Mouse (Mus musculus): ENCODE measurements around the gene Sik2. TPM values are rescaled to one million over a fixed set of nuclear protein-coding genes. Genes with fewer than 3 reads are reported as not detected.

Gene Sik2
- 7.7 and 12.4 TPM in 2 replicates for polyA plus RNA-seq (2012; ENCODE audit: low replicate concordance)

GRCm38 (mm10) chr9:51008841-51009655, at the start of gene Sik2:
TSS of gene Sik2 (minus strand) at chr9:51009073.

GRCm38 (mm10) chr9:50845081-50845480, 163.8 kb downstream of the Sik2 start, which contains the start of gene Ppp2r1b:
TSS of gene Ppp2r1b (plus strand) at chr9:50845301.

Other genes starting within 250 kb of the Sik2 start
- 0.81 and 2.6 TPM in 2 replicates for gene Fdxacb1, start 240.8 kb downstream of the Sik2 start, polyA plus RNA-seq (2012; ENCODE audit: low replicate concordance)
- gene Alg9, start 234.1 kb downstream of the Sik2 start, polyA plus RNA-seq (2012; ENCODE audit: low replicate concordance): 4.8 and 6.6 TPM in 2 replicates
- gene 1110032A03Rik, start 233.6 kb downstream of the Sik2 start, polyA plus RNA-seq (2012; ENCODE audit: low replicate concordance): 1.2 and 1.5 TPM in 2 replicates
- 10.1 and 14.5 TPM in 2 replicates for gene Ppp2r1b, start 163.8 kb downstream of the Sik2 start, polyA plus RNA-seq (2012; ENCODE audit: low replicate concordance)
- gene Btg4, start 51.8 kb upstream of the Sik2 start, polyA plus RNA-seq (2012; ENCODE audit: low replicate concordance): not detected in 2 replicates
- not detected in 2 replicates for gene Layn, start 68.0 kb upstream of the Sik2 start, polyA plus RNA-seq (2012; ENCODE audit: low replicate concordance)
- gene 4833427G06Rik, start 93.0 kb upstream of the Sik2 start, polyA plus RNA-seq (2012; ENCODE audit: low replicate concordance): not detected in 2 replicates
- not detected in 2 replicates for gene Gm32742, start 156.4 kb upstream of the Sik2 start, polyA plus RNA-seq (2012; ENCODE audit: low replicate concordance)
- 232 and 397 TPM in 2 replicates for gene Pou2af1, start 204.6 kb upstream of the Sik2 start, polyA plus RNA-seq (2012; ENCODE audit: low replicate concordance)